In the genomic region with DNA sequence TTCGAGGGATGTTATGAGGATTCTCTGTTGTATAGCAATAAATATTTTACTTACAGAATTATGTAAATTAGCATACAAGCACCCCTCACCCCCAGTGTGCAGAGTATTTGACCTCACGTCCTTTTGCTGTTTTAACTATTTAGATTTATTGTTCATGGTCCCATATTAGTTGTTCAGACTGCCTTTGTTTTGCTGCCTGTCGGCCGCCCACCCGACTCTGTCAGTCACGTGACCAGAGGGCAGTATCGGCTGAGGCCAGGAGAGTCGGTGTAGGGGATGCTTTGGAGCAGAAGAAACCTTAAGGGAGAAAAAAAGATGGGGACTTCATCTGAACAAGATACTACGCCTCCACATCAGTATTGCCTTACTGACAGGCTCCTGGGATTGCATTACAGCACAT, we compare ENCODE assay signal across 30 mouse cellular contexts. TPM values are rescaled to one million over a fixed set of nuclear protein-coding genes. Genes with fewer than 3 reads are reported as not detected.
DNase-seq lines count a peak whose midpoint lies in the region; ATAC-seq and TF ChIP-seq lines count a peak whose summit lies in the region.
"Had no signal": no experiment of that assay in that cellular context is flagged by ENCODE, and none has a peak within 500 bp of the region (broad histone marks: within the 10 kb centered on the region; RNA-seq: fewer than 3 reads in every experiment).

No protein-coding gene starts in this region.

- no peaks in the 10 kb centered on the region for H3K36me3 ChIP-seq in hindbrain, embryonic 10.5 days
- no peaks in the 10 kb centered on the region for H3K36me3 ChIP-seq in hindbrain, postnatal 0 days (ENCODE audit: insufficient read depth, low read length)
- no peaks in the 10 kb centered on the region for H3K36me3 ChIP-seq in midbrain, embryonic 12.5 days
- H3K36me3 ChIP-seq in midbrain, postnatal 0 days (ENCODE audit: insufficient read depth, low read length) = no peaks in the 10 kb centered on the region
- no peaks in the 10 kb centered on the region for H3K36me3 ChIP-seq in CH12.LX (replicated peaks in 1 of 2; ENCODE audit: control insufficient read depth in 1 of 2, insufficient read depth in 1 of 2, low read length in 1 of 2)
- no peaks in the 10 kb centered on the region for H3K36me3 ChIP-seq in neural tube, embryonic 13.5 days
- H3K36me3 ChIP-seq: forebrain, embryonic 12.5 days; G1E; hindbrain, embryonic 15.5 days; liver, embryonic 13.5 days had no signal

- TF ChIP-seq POLR2A in CH12.LX (IDR thresholded peaks at IDR 0.05; ENCODE audit: low read depth, low read length) = no peak

- no peaks in the 10 kb centered on the region for H3K9me3 ChIP-seq in hindbrain, embryonic 10.5 days
- no peaks in the 10 kb centered on the region for H3K9me3 ChIP-seq in hindbrain, postnatal 0 days (ENCODE audit: low read length)
- no peaks in the 10 kb centered on the region for H3K9me3 ChIP-seq in midbrain, embryonic 12.5 days
- no peaks in the 10 kb centered on the region for H3K9me3 ChIP-seq in midbrain, postnatal 0 days (ENCODE audit: low read length)
- H3K9me3 ChIP-seq in CH12.LX (replicated peaks; ENCODE audit: low read length) = no peaks in the 10 kb centered on the region
- H3K9me3 ChIP-seq in neural tube, embryonic 13.5 days = no peaks in the 10 kb centered on the region
- H3K9me3 ChIP-seq: forebrain, embryonic 12.5 days; G1E; hindbrain, embryonic 15.5 days; liver, embryonic 13.5 days had no signal

- intact Hi-C loops in left cerebral cortex, postnatal 4 days (cut with DNase I) = loop anchor here (10.0 kb wide), 1 partner anchor 317 kb away; no protein-coding TSS in a partner anchor

- TF ChIP-seq RAD21 in CH12.LX (IDR thresholded peaks at IDR 0.05; ENCODE audit: low read depth, low read length) = no peak

- TF ChIP-seq EP300 in CH12.LX (IDR thresholded peaks at IDR 0.05; ENCODE audit: low read length) = no peak

- dilution Hi-C loops in CH12.LX (cut with MboI; ENCODE audit: extremely low pct_ligation_motif_present, extremely low pct_unique_long_range_greater_than_20kb, low sequenced_read_pairs) = no loop called here

- TF ChIP-seq CTCF in hindbrain, postnatal 0 days (IDR thresholded peaks at IDR 0.05; ENCODE audit: low read depth) = no peak
- no peak for TF ChIP-seq CTCF in midbrain, postnatal 0 days (IDR thresholded peaks at IDR 0.05)
- no peak for TF ChIP-seq CTCF in CH12.LX (conservative IDR thresholded peaks at IDR 0.05 in 1 of 2, IDR thresholded peaks at IDR 0.05 in 1 of 2; ENCODE audit: low read depth in 2 of 2, low read length in 2 of 2)

- no peaks in the 10 kb centered on the region for H3K79me2 ChIP-seq in CH12.LX (replicated peaks; ENCODE audit: control insufficient read depth, extremely low read depth, insufficient read depth, poor library complexity, severe bottlenecking)

- 45% methylated on average over 9 of the region's 9 CpGs for WGBS in hindbrain, embryonic 10.5 days
- WGBS in hindbrain, postnatal 0 days = 40% methylated on average over 9 of the region's 9 CpGs
- 62% methylated on average over 9 of the region's 9 CpGs for WGBS in midbrain, embryonic 12.5 days
- 54% methylated on average over 9 of the region's 9 CpGs for WGBS in midbrain, postnatal 0 days
- WGBS in neural tube, embryonic 13.5 days = 19% methylated on average over 9 of the region's 9 CpGs

- 0 out of 2 replicates have a peak, but pooled peaks cover 9% of the 10 kb centered on the region for H3K4me1 ChIP-seq in hindbrain, embryonic 10.5 days (replicated peaks)
- no peaks in the 10 kb centered on the region for H3K4me1 ChIP-seq in hindbrain, postnatal 0 days (ENCODE audit: insufficient read depth, low read length)
- H3K4me1 ChIP-seq in midbrain, embryonic 12.5 days = no peaks in the 10 kb centered on the region; the same call in 1 of the 2 replicates
- H3K4me1 ChIP-seq in midbrain, postnatal 0 days (ENCODE audit: insufficient read depth, low read length) = no peaks in the 10 kb centered on the region
- no peaks in the 10 kb centered on the region for H3K4me1 ChIP-seq in CH12.LX (ENCODE audit: control insufficient read depth in 1 of 2, insufficient read depth in 2 of 2)
- peaks cover 4% of the 10 kb centered on the region for H3K4me1 ChIP-seq in neural tube, embryonic 13.5 days (replicated peaks)
- H3K4me1 ChIP-seq: hindbrain, embryonic 15.5 days; liver, embryonic 13.5 days had no signal

- H3K9ac ChIP-seq in hindbrain, postnatal 0 days (replicated peaks; ENCODE audit: low read length) = no peak overlapping the region
- H3K9ac ChIP-seq in midbrain, embryonic 12.5 days (replicated peaks) = no peak overlapping the region
- no peak overlapping the region for H3K9ac ChIP-seq in midbrain, postnatal 0 days (replicated peaks; ENCODE audit: low read length, poor library complexity, severe bottlenecking)
- H3K9ac ChIP-seq in CH12.LX (ENCODE audit: insufficient read depth, low read depth) = no peak overlapping the region
- no peak overlapping the region for H3K9ac ChIP-seq in neural tube, embryonic 13.5 days
- H3K9ac ChIP-seq: forebrain, embryonic 12.5 days; hindbrain, embryonic 15.5 days; liver, embryonic 13.5 days had no signal

- no peak for ATAC-seq in hindbrain, postnatal 0 days
- peak; percentile 53; the same call in 1 of the 2 replicates for ATAC-seq in midbrain, embryonic 12.5 days (ENCODE audit: low FRiP score, low read depth)
- ATAC-seq in midbrain, postnatal 0 days (ENCODE audit: low FRiP score) = no peak
- ATAC-seq in neural tube, embryonic 13.5 days (ENCODE audit: low read depth) = no peak; the same call in 1 of the 2 replicates
- ATAC-seq: intestine, embryonic 16.5 days; lung, postnatal 0 days had no signal

- in situ Hi-C loops in CH12.LX (cut with MboI; ENCODE audit: low pct_ligation_motif_present, low pct_unique_long_range_greater_than_20kb, low sequenced_read_pairs) = loop anchor here (25.0 kb wide), 1 partner anchor 310 kb away; no protein-coding TSS in a partner anchor

- no peak overlapping the region for H3K4me2 ChIP-seq in hindbrain, postnatal 0 days (ENCODE audit: low read depth, low read length)
- H3K4me2 ChIP-seq in midbrain, embryonic 12.5 days (replicated peaks) = no peak overlapping the region
- H3K4me2 ChIP-seq in midbrain, postnatal 0 days (ENCODE audit: low read depth, low read length, poor library complexity, severe bottlenecking) = no peak overlapping the region
- H3K4me2 ChIP-seq in CH12.LX (ENCODE audit: insufficient read depth, low read depth, poor library complexity, severe bottlenecking) = no peak overlapping the region
- H3K4me2 ChIP-seq in neural tube, embryonic 13.5 days = peak overlapping the region; percentile 24; the same call in 1 of the 2 replicates
- H3K4me2 ChIP-seq: forebrain, embryonic 12.5 days; hindbrain, embryonic 15.5 days; liver, embryonic 13.5 days had no signal

- peak; percentile 20 for DNase-seq in hindbrain, embryonic 10.5 days (ENCODE audit: low spot score)
- DNase-seq in hindbrain, postnatal 0 days (ENCODE audit: low spot score) = no peak
- DNase-seq in midbrain, postnatal 0 days (ENCODE audit: low spot score) = no peak
- DNase-seq in CH12.LX (ENCODE audit: extremely low read depth) = no peak
- DNase-seq in left cerebral cortex, postnatal 4 days = no peak
- DNase-seq: adrenal gland, adult 8-10 months; cerebellum, adult 2 months; cerebellum, postnatal 14 days; gastrocnemius, postnatal 10 days; kidney, adult 8-10 months; kidney, postnatal 4 days; liver, embryonic 13.5 days; lung, adult 18-20 months; lung, postnatal 4 days; right cerebral cortex, postnatal 4 days; thymus, adult 18-20 months; thymus, postnatal 25 days had no signal

- no peaks in the 10 kb centered on the region for H3K27me3 ChIP-seq in hindbrain, embryonic 10.5 days (ENCODE audit: insufficient read depth, poor library complexity, severe bottlenecking)
- no peaks in the 10 kb centered on the region for H3K27me3 ChIP-seq in hindbrain, postnatal 0 days (ENCODE audit: insufficient read depth, low read length)
- H3K27me3 ChIP-seq in midbrain, embryonic 12.5 days = no peaks in the 10 kb centered on the region; the same call in 1 of the 2 replicates
- H3K27me3 ChIP-seq in midbrain, postnatal 0 days (ENCODE audit: insufficient read depth, low read length) = no peaks in the 10 kb centered on the region
- no peaks in the 10 kb centered on the region for H3K27me3 ChIP-seq in CH12.LX (replicated peaks)
- H3K27me3 ChIP-seq in neural tube, embryonic 13.5 days = no peaks in the 10 kb centered on the region
- H3K27me3 ChIP-seq: forebrain, embryonic 12.5 days; hindbrain, embryonic 15.5 days; liver, embryonic 13.5 days had no signal

- no peak overlapping the region for H3K4me3 ChIP-seq in hindbrain, embryonic 10.5 days
- no peak overlapping the region for H3K4me3 ChIP-seq in hindbrain, postnatal 0 days (ENCODE audit: low read length)
- no peak overlapping the region for H3K4me3 ChIP-seq in midbrain, embryonic 12.5 days
- no peak overlapping the region for H3K4me3 ChIP-seq in midbrain, postnatal 0 days (ENCODE audit: low read depth, low read length)
- H3K4me3 ChIP-seq in CH12.LX (replicated peaks in 1 of 3; ENCODE audit: low read depth in 2 of 3, low read length in 2 of 3, poor library complexity in 1 of 3) = no peak overlapping the region
- no peak overlapping the region for H3K4me3 ChIP-seq in neural tube, embryonic 13.5 days
- H3K4me3 ChIP-seq: erythroblast, embryonic 14.5 days; forebrain, embryonic 12.5 days; hindbrain, embryonic 15.5 days; liver, embryonic 13.5 days had no signal

- H3K27ac ChIP-seq in hindbrain, embryonic 10.5 days = no peak overlapping the region
- H3K27ac ChIP-seq in hindbrain, postnatal 0 days = no peak overlapping the region
- H3K27ac ChIP-seq in midbrain, embryonic 12.5 days (replicated peaks) = no peak overlapping the region
- no peak overlapping the region for H3K27ac ChIP-seq in midbrain, postnatal 0 days (ENCODE audit: low read depth, low read length)
- no peak overlapping the region for H3K27ac ChIP-seq in CH12.LX (ENCODE audit: insufficient read depth, low read depth)
- H3K27ac ChIP-seq in neural tube, embryonic 13.5 days (replicated peaks) = no peak overlapping the region
- H3K27ac ChIP-seq: forebrain, embryonic 12.5 days; hindbrain, embryonic 15.5 days; kidney, postnatal 0 days; liver, embryonic 13.5 days; stomach, postnatal 0 days had no signal

TF ChIP-seq in CH12.LX, 34 proteins besides CTCF, POLR2A, EP300 and RAD21 (continues in another document):
- no peak for TF ChIP-seq E2F4 (IDR thresholded peaks at IDR 0.05; ENCODE audit: insufficient replicate concordance, low read depth, low read length)

RNA-seq across cellular contexts. Expression of a gene that starts 14.7 kb away (rescaled TPM):
- 0.22 and 0.65 TPM in 2 replicates for polyA plus RNA-seq in hindbrain, embryonic 10.5 days (2016; fragmentation: Nextera tagmentation; extraction: Ambion mirVana)
- total RNA-seq in hindbrain, postnatal 0 days (2014; rRNA removed) = 22.9 and 25.6 TPM in 2 replicates
- 17.4 and 17.9 TPM in 2 replicates for polyA plus RNA-seq in hindbrain, postnatal 0 days (2015; fragmentation: Nextera tagmentation; extraction: Ambion mirVana)
- 1.4 and 1.5 TPM in 2 replicates for polyA plus RNA-seq in midbrain, embryonic 12.5 days (2016; fragmentation: Nextera tagmentation; extraction: Ambion mirVana)
- 23.0 and 23.9 TPM in 2 replicates for total RNA-seq in midbrain, postnatal 0 days (2014; rRNA removed)
- 13.8 and 14.3 TPM in 2 replicates for polyA plus RNA-seq in midbrain, postnatal 0 days (2015; fragmentation: Nextera tagmentation; extraction: Ambion mirVana)
- total RNA-seq in CH12.LX (2012; rRNA removed) (not detected in 2 replicates), CH12.LX (2014; rRNA removed) (not detected in 2 replicates)
- 0.14 TPM in 1 of 2 replicates, not detected in the other for polyA plus RNA-seq in CH12.LX (2012; ENCODE audit: insufficient read length, low read depth)
- polyA plus RNA-seq in neural tube, embryonic 13.5 days (2015; fragmentation: Nextera tagmentation; extraction: Ambion mirVana) = 6.7 and 7.1 TPM in 2 replicates
- total RNA-seq in left cerebral cortex, postnatal 4 days (2021) = 10 to 100 TPM; 26.6 to 31.1 TPM
- total RNA-seq: heart, postnatal 25 days; neutrophil, adult 5-6 weeks had no signal
- polyA plus RNA-seq: erythroblast, embryonic 14.5 days; G1E; spleen, adult 2 months had no signal
